Mouse (Mus musculus): ENCODE data around the gene Madd. TPM values are rescaled to one million over a fixed set of nuclear protein-coding genes. Genes with fewer than 3 reads are reported as not detected.

The Madd gene
- polyA plus RNA-seq, 1 experiment from 2014 or later, result 20.9 TPM

DNA sequence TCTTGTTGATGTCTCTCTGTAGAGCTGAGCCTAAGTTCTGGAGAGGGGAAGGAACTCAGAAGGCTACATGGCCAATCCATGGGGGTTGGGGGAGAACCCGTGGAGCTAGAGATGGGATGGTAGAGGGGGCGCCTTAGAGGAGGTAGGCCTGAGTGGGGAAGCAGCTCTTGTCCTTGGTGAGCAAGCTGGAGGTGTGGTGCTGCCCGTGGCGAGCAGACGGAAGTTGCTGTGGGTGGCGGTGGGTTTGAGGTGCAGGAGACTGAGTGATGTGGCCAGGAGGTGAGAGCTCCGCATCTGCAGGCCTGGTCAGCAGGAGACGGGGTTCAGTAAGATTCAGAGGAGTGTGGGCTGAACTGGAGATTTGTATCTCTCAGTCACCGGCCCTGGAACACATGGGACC lies 96.2 kb downstream of the Madd start:
- ATAC-seq (no peak), DNase-seq (ENCODE audit: low spot score) (no peak)
- H3K9me3 ChIP-seq (replicated peaks; ENCODE audit: control insufficient read depth, low read length), result no peaks in the 10 kb centered on the region

More for the DNA sequence above, 96.2 kb downstream of the Madd start:
- no peak overlapping the region for H3K9ac ChIP-seq (ENCODE audit: low read length)
- no peak overlapping the region for H3K4me3 ChIP-seq (ENCODE audit: low read depth, low read length)
- no peak overlapping the region for H3K4me2 ChIP-seq (ENCODE audit: low read length)
- no peak overlapping the region for H3K27ac ChIP-seq (ENCODE audit: low read depth, low read length)
- H3K27me3 ChIP-seq (replicated peaks; ENCODE audit: control insufficient read depth, insufficient read depth, low read length), result no peaks in the 10 kb centered on the region
- no peaks in the 10 kb centered on the region for H3K4me1 ChIP-seq (ENCODE audit: control insufficient read depth, insufficient read depth, low read length)
- H3K36me3 ChIP-seq (ENCODE audit: control insufficient read depth, insufficient read depth, low read length), result no peaks in the 10 kb centered on the region
- WGBS, result 89% methylated on average over 9 of the region's 9 CpGs

Other genes with a start within 250 kb of the Madd start
- gene Celf1, start 243.5 kb downstream of the Madd start, polyA plus RNA-seq (2014; fragmentation: Nextera tagmentation; extraction: Ambion mirVana), result 76.4 and 91.0 TPM in 2 replicates
- 0.95 and 1.2 TPM in 2 replicates for gene Rapsn, start 148.2 kb downstream of the Madd start, polyA plus RNA-seq (2014; fragmentation: Nextera tagmentation; extraction: Ambion mirVana)
- gene Psmc3, start 129.8 kb downstream of the Madd start, polyA plus RNA-seq (2014; fragmentation: Nextera tagmentation; extraction: Ambion mirVana), result 298 and 304 TPM in 2 replicates
- gene Slc39a13, start 113.4 kb downstream of the Madd start, polyA plus RNA-seq (2014; fragmentation: Nextera tagmentation; extraction: Ambion mirVana), result 16.1 and 18.0 TPM in 2 replicates
- gene Spi1, start 101.4 kb downstream of the Madd start, polyA plus RNA-seq (2014; fragmentation: Nextera tagmentation; extraction: Ambion mirVana), result 2.4 and 2.9 TPM in 2 replicates
- not detected in 2 replicates for gene Mybpc3, start 65.7 kb downstream of the Madd start, polyA plus RNA-seq (2014; fragmentation: Nextera tagmentation; extraction: Ambion mirVana)
- gene Nr1h3, start 19.0 kb upstream of the Madd start, polyA plus RNA-seq (2014; fragmentation: Nextera tagmentation; extraction: Ambion mirVana), result 2.5 and 3.0 TPM in 2 replicates
- gene Acp2, start 19.0 kb upstream of the Madd start, polyA plus RNA-seq (2014; fragmentation: Nextera tagmentation; extraction: Ambion mirVana), result 38.2 and 41.2 TPM in 2 replicates
- 9.4 and 9.9 TPM in 2 replicates for gene Ddb2, start 53.1 kb upstream of the Madd start, polyA plus RNA-seq (2014; fragmentation: Nextera tagmentation; extraction: Ambion mirVana)
- gene Pacsin3, start 72.1 kb upstream of the Madd start, polyA plus RNA-seq (2014; fragmentation: Nextera tagmentation; extraction: Ambion mirVana), result 16.9 and 19.1 TPM in 2 replicates
- 72.9 and 76.4 TPM in 2 replicates for gene Arfgap2, start 81.1 kb upstream of the Madd start, polyA plus RNA-seq (2014; fragmentation: Nextera tagmentation; extraction: Ambion mirVana)